Mouse (Mus musculus): Measurements from ENCODE around the gene Cped1.

- no peak for TF ChIP-seq EP300 (IDR thresholded peaks at IDR 0.05; ENCODE audit: low read depth)
- no peak for TF ChIP-seq CTCF (IDR thresholded peaks at IDR 0.05; ENCODE audit: low read depth)
These were observed 193.1 kb downstream of the Cped1 start for GRCm38 (mm10) chr6:22178721-22179295.
